Mouse (Mus musculus) embryonic facial prominence, embryonic 15.5 days (tissue): Measurements from ENCODE around the gene Kir3dl1. TPM values are rescaled to one million over a fixed set of nuclear protein-coding genes. Genes with fewer than 3 reads are reported as not detected.
"Not testable (repeated sequence)": the region's sequence is repeated elsewhere in the genome, so short reads cannot be mapped to it uniquely, and the experiment has no call there.

Experiments used
- ATAC-seq: fragments of 200-750 bp; cut with Nextera tagmentation; 2 replicates; pipeline ENCODE4 v1.8.0; 2017; ENCODE audit warnings: low read depth, moderate TSS enrichment; ENCODE audit not compliant: insufficient number of reproducible peaks, low FRiP score, low TSS enrichment
- H3K27ac ChIP-seq: fragments of 300-500 bp; sonication (generic); replicated peaks from 2 replicates; pipeline ENCODE4 v1.5.1; 2015; ENCODE audit warnings: mild to moderate bottlenecking, inconsistent platforms
- H3K27me3 ChIP-seq: fragments of 300-500 bp; sonication (generic); 2 replicates; pipeline ENCODE4 v1.6.1; 2015; ENCODE audit warnings: inconsistent platforms
- H3K36me3 ChIP-seq: fragments of 300-500 bp; sonication (generic); 2 replicates; pipeline ENCODE4 v1.6.1; 2015; ENCODE audit warnings: mild to moderate bottlenecking, inconsistent platforms
- H3K4me1 ChIP-seq: fragments of 300-500 bp; sonication (generic); 2 replicates; pipeline ENCODE4 v1.6.1; 2015; ENCODE audit warnings: inconsistent platforms
- H3K4me2 ChIP-seq: fragments of 300-500 bp; sonication (generic); replicated peaks from 2 replicates; pipeline ENCODE4 v1.6.1; 2015; ENCODE audit warnings: mild to moderate bottlenecking, inconsistent platforms
- H3K4me3 ChIP-seq: fragments of 300-500 bp; sonication (generic); replicated peaks from 2 replicates; pipeline ENCODE4 v1.5.1; 2015; ENCODE audit warnings: mild to moderate bottlenecking, inconsistent platforms
- H3K9ac ChIP-seq: fragments of 300-500 bp; sonication (generic); 2 replicates; pipeline ENCODE4 v1.6.1; 2015; ENCODE audit warnings: inconsistent platforms
- H3K9me3 ChIP-seq: fragments of 300-500 bp; sonication (generic); replicated peaks from 2 replicates; pipeline ENCODE4 v1.6.1; 2016; ENCODE audit warnings: inconsistent platforms
- WGBS: fragments of 180-500 bp; shearing (Covaris S2); methylation state at CpG from one replicate; pipeline ENCODE4 v1.1.7; 2015; 5-methylcytosine and 5-hydroxymethylcytosine counted together
- polyA plus RNA-seq: library from polyadenylated mRNA; unstranded; fragments of >200 nt; fragmentation: Nextera tagmentation; extraction: Ambion mirVana; gene quantifications from 2 replicates; pipeline ENCODE4 v1.2.1, GENCODE M21; 2015

Kir3dl1 gene
- not detected in 2 replicates for polyA plus RNA-seq

DNA sequence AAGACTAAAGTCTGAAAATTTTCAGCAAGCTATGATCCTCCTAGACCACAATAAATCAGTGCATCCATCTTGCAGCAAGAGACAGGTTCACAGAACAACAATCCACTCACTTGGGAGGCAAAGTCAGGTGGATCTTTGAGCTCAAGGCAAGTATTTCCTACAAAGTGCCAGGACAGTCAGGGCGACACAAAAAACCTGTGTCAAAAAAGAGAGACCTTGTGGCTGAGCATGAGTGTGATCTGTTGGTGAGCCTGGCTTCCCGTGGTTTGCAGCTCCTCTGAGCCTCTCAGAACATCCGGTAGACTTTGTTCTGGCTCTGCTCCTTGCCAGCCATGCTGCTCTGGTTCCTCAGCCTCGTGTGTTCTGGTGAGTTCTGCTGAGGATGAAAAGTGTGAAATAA is at the start of gene Kir3dl1:
Kir3dl1 (plus strand) TSS at position 301 of the 400 bp plus-strand sequence.
- not testable (repeated sequence) for H3K4me3 ChIP-seq, H3K27me3 ChIP-seq, H3K4me1 ChIP-seq, H3K4me2 ChIP-seq, H3K36me3 ChIP-seq, ATAC-seq, H3K9ac ChIP-seq, H3K27ac ChIP-seq, H3K9me3 ChIP-seq
- WGBS, result 62% methylated on average over 4 of the region's 4 CpGs

DNA sequence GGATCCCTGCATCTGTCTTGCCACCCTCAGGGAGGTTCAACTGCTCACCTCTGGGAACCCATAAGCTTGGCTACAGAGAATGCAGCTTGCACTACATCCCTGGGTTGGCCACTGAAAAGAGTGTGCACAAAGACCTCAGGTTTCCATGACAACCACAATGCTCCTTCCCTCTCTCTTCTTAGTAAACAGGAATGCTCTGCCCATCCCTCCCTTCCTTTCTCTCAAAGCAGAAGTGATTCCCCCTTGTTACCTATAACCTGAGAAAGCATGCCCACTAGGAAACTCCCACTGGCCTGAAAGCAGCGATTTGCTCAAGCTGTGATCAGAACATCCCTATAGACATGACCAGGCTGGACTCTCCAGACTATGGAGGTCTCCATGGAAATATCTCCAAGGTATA is 26.2 kb downstream of the Kir3dl1 start, which contains the start of gene Kir3dl2:
Kir3dl2 (minus strand) TSS at position 101 of the 400 bp plus-strand sequence.
- not testable (repeated sequence) for H3K27me3 ChIP-seq, H3K36me3 ChIP-seq, H3K27ac ChIP-seq, H3K9me3 ChIP-seq, ATAC-seq, H3K4me1 ChIP-seq, H3K4me3 ChIP-seq, H3K9ac ChIP-seq, H3K4me2 ChIP-seq
- WGBS, result 84% methylated on average over 1 of the region's 1 CpGs

DNA sequence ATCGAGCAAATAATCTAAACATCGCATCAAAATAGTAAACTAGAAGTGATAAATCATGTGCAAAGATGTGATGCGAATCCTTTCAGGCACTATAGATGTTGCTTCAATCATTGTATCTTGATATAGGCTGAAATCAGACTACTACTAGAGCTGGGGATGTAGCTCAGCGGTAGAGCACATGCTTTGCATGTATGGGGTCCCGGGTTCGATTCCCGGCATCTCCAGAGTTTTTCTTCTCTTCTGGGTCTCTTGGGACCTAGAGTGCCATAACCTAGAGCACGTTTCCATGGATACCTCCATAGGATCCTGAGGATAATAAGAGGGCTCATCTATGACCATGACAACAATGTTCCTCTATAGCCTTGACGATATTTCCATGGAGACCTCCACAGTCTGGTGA is 51.3 kb downstream of the Kir3dl1 start:
- not testable (repeated sequence) for H3K27me3 ChIP-seq, H3K9ac ChIP-seq, H3K4me3 ChIP-seq, H3K4me2 ChIP-seq, H3K36me3 ChIP-seq, H3K9me3 ChIP-seq, H3K27ac ChIP-seq, H3K4me1 ChIP-seq, ATAC-seq
- WGBS, result 89% methylated on average over 9 of the region's 9 CpGs

Other genes with a start within 250 kb of the Kir3dl1 start
- 387 and 393 TPM in 2 replicates for gene Bex3, start 247.7 kb upstream of the Kir3dl1 start, polyA plus RNA-seq
- gene Kir3dl2, start 26.1 kb downstream of the Kir3dl1 start, polyA plus RNA-seq, result not detected in 2 replicates
- gene Tceal3, start 72.8 kb downstream of the Kir3dl1 start, polyA plus RNA-seq, result 37.2 and 47.8 TPM in 2 replicates
- gene Tceal1, start 190.0 kb downstream of the Kir3dl1 start, polyA plus RNA-seq, result 13.8 and 14.9 TPM in 2 replicates
- 552 and 560 TPM in 2 replicates for gene Morf4l2, start 225.7 kb downstream of the Kir3dl1 start, polyA plus RNA-seq